Mouse (Mus musculus): ENCODE data around the gene Fuz. TPM values are rescaled to one million over a fixed set of nuclear protein-coding genes. Genes with fewer than 3 reads are reported as not detected.

Fuz gene
- polyA plus RNA-seq, 1 experiment from 2014 or later, result 11.9 TPM

GRCm38 (mm10) chr7:44942904-44943303 lies 47.0 kb downstream of the Fuz start, which contains the start of gene Tsks:
Tsks (plus strand) TSS chr7:44943204.
- ATAC-seq (replicated peaks; ENCODE audit: insufficient number of reproducible peaks, insufficient read depth, low FRiP score, low read depth), result no peak
- no peaks in the 10 kb centered on the region for H3K36me3 ChIP-seq
- 75% methylated on average over 6 of the region's 7 CpGs for whole genome bisulfite sequencing

GRCm38 (mm10) chr7:44949922-44950321 lies 54.0 kb downstream of the Fuz start:
- Histone ChIP-seq H3K4me1 (replicated peaks) (peaks cover 18% of the 10 kb centered on the region), H3K36me3 (no peaks in the 10 kb centered on the region), H3K4me2 (no peak overlapping the region), H3K9ac (no peak overlapping the region), H3K27me3 (peaks cover 39% of the 10 kb centered on the region), H3K27ac (no peak overlapping the region), H3K4me3 (no peak overlapping the region), H3K9me3 (replicated peaks) (no peaks in the 10 kb centered on the region)
- no peak for ATAC-seq (replicated peaks; ENCODE audit: insufficient number of reproducible peaks, insufficient read depth, low FRiP score, low read depth)
- WGBS, result 66% methylated on average over 6 of the region's 6 CpGs

More at GRCm38 (mm10) chr7:44942904-44943303, 47.0 kb downstream of the Fuz start, which contains the start of gene Tsks:
- no peak within 1 kb of the TSS for H3K4me2 ChIP-seq
- no peak within 1 kb of the TSS for H3K4me3 ChIP-seq
- 0 out of 2 replicates have a peak, but pooled peaks cover 6% of the 10 kb centered on the region for H3K27me3 ChIP-seq
- no peaks in the 10 kb centered on the region for H3K9me3 ChIP-seq (replicated peaks)
- no peaks in the 10 kb centered on the region for H3K4me1 ChIP-seq (replicated peaks)
- no peak within 1 kb of the TSS for H3K27ac ChIP-seq
- H3K9ac ChIP-seq, result no peak within 1 kb of the TSS

GRCm38 (mm10) chr7:44951960-44952359 lies 56.1 kb downstream of the Fuz start:
- Histone ChIP-seq H3K4me3 (peak overlapping the region; percentile 58), H3K9me3 (replicated peaks) (no peaks in the 10 kb centered on the region), H3K27ac (peak overlapping the region; percentile 72), H3K9ac (peak overlapping the region; percentile 67), H3K4me1 (replicated peaks) (peaks cover 18% of the 10 kb centered on the region), H3K4me2 (peak overlapping the region; percentile 95), H3K36me3 (no peaks in the 10 kb centered on the region), H3K27me3 (peaks cover 39% of the 10 kb centered on the region)
- peak; percentile 72 for ATAC-seq (replicated peaks; ENCODE audit: insufficient number of reproducible peaks, insufficient read depth, low FRiP score, low read depth)
- WGBS, result under 1% methylated on average over 10 of the region's 10 CpGs

MicroRNA genes within 50 kb of the gene (microRNA counts, 519-probe panel; counts per million panel counts)
- microRNA mmu-miR-707, result not detected

Small RNA genes within 50 kb of the gene (microRNA-seq; reads per million reads assigned to microRNA genes)
- gene Mir707, result not detected

Other genes with a start within 250 kb of the Fuz start
- gene Myh14, start 225.2 kb upstream of the Fuz start, polyA plus RNA-seq (2015; fragmentation: Nextera tagmentation; extraction: Ambion mirVana), result 1.7 and 6.3 TPM in 2 replicates
- not detected in 2 replicates for gene Izumo2, start 187.3 kb upstream of the Fuz start, polyA plus RNA-seq (2015; fragmentation: Nextera tagmentation; extraction: Ambion mirVana)
- gene Vrk3, start 147.7 kb upstream of the Fuz start, polyA plus RNA-seq (2015; fragmentation: Nextera tagmentation; extraction: Ambion mirVana), result 32.7 and 34.0 TPM in 2 replicates
- gene Zfp473, start 145.0 kb upstream of the Fuz start, polyA plus RNA-seq (2015; fragmentation: Nextera tagmentation; extraction: Ambion mirVana), result 0.47 and 0.58 TPM in 2 replicates
- gene Nup62, start 80.0 kb upstream of the Fuz start, polyA plus RNA-seq (2015; fragmentation: Nextera tagmentation; extraction: Ambion mirVana), result 57.2 and 77.3 TPM in 2 replicates
- 1.1 and 3.2 TPM in 2 replicates for gene Il4i1, start 79.7 kb upstream of the Fuz start, polyA plus RNA-seq (2015; fragmentation: Nextera tagmentation; extraction: Ambion mirVana)
- gene Atf5, start 79.4 kb upstream of the Fuz start, polyA plus RNA-seq (2015; fragmentation: Nextera tagmentation; extraction: Ambion mirVana), result 2.5 TPM in 2 replicates
- gene Akt1s1, start 47.1 kb upstream of the Fuz start, polyA plus RNA-seq (2015; fragmentation: Nextera tagmentation; extraction: Ambion mirVana), result 91.7 and 97.8 TPM in 2 replicates
- 53.2 and 63.4 TPM in 2 replicates for gene Tbc1d17, start 47.0 kb upstream of the Fuz start, polyA plus RNA-seq (2015; fragmentation: Nextera tagmentation; extraction: Ambion mirVana)
- gene Pnkp, start 38.9 kb upstream of the Fuz start, polyA plus RNA-seq (2015; fragmentation: Nextera tagmentation; extraction: Ambion mirVana), result 22.4 and 28.7 TPM in 2 replicates
- 206 and 273 TPM in 2 replicates for gene Ptov1, start 26.3 kb upstream of the Fuz start, polyA plus RNA-seq (2015; fragmentation: Nextera tagmentation; extraction: Ambion mirVana)
- gene Med25, start 3.4 kb upstream of the Fuz start, polyA plus RNA-seq (2015; fragmentation: Nextera tagmentation; extraction: Ambion mirVana), result 72.9 and 93.9 TPM in 2 replicates
- 51.9 and 57.4 TPM in 2 replicates for gene Ap2a1, start 33.4 kb downstream of the Fuz start, polyA plus RNA-seq (2015; fragmentation: Nextera tagmentation; extraction: Ambion mirVana)
- 0.13 and 0.27 TPM in 2 replicates for gene Tsks, start 47.1 kb downstream of the Fuz start, polyA plus RNA-seq (2015; fragmentation: Nextera tagmentation; extraction: Ambion mirVana)
- gene Cpt1c, start 78.8 kb downstream of the Fuz start, polyA plus RNA-seq (2015; fragmentation: Nextera tagmentation; extraction: Ambion mirVana), result 9.0 and 12.2 TPM in 2 replicates
- gene Prmt1, start 90.5 kb downstream of the Fuz start, polyA plus RNA-seq (2015; fragmentation: Nextera tagmentation; extraction: Ambion mirVana), result 315 and 356 TPM in 2 replicates
- gene Irf3, start 101.6 kb downstream of the Fuz start, polyA plus RNA-seq (2015; fragmentation: Nextera tagmentation; extraction: Ambion mirVana), result 61.6 and 76.7 TPM in 2 replicates
- 34.5 and 35.4 TPM in 2 replicates for gene Bcl2l12, start 102.6 kb downstream of the Fuz start, polyA plus RNA-seq (2015; fragmentation: Nextera tagmentation; extraction: Ambion mirVana)
- 25.1 and 32.5 TPM in 2 replicates for gene Scaf1, start 120.3 kb downstream of the Fuz start, polyA plus RNA-seq (2015; fragmentation: Nextera tagmentation; extraction: Ambion mirVana)
- gene Rras, start 121.9 kb downstream of the Fuz start, polyA plus RNA-seq (2015; fragmentation: Nextera tagmentation; extraction: Ambion mirVana), result 76.4 and 80.8 TPM in 2 replicates
- gene Prr12, start 156.8 kb downstream of the Fuz start, polyA plus RNA-seq (2015; fragmentation: Nextera tagmentation; extraction: Ambion mirVana), result 5.0 and 7.6 TPM in 2 replicates
- 42.4 and 54.8 TPM in 2 replicates for gene Nosip, start 166.3 kb downstream of the Fuz start, polyA plus RNA-seq (2015; fragmentation: Nextera tagmentation; extraction: Ambion mirVana)
- 12.9 and 15.9 TPM in 2 replicates for gene Prrg2, start 166.6 kb downstream of the Fuz start, polyA plus RNA-seq (2015; fragmentation: Nextera tagmentation; extraction: Ambion mirVana)
- 223 and 285 TPM in 2 replicates for gene Rcn3, start 196.1 kb downstream of the Fuz start, polyA plus RNA-seq (2015; fragmentation: Nextera tagmentation; extraction: Ambion mirVana)
- gene Fcgrt, start 207.8 kb downstream of the Fuz start, polyA plus RNA-seq (2015; fragmentation: Nextera tagmentation; extraction: Ambion mirVana), result 52.5 and 62.7 TPM in 2 replicates
- gene Rps11, start 228.4 kb downstream of the Fuz start, polyA plus RNA-seq (2015; fragmentation: Nextera tagmentation; extraction: Ambion mirVana), result 794 and 808 TPM in 2 replicates
- gene Rpl13a, start 232.7 kb downstream of the Fuz start, polyA plus RNA-seq (2015; fragmentation: Nextera tagmentation; extraction: Ambion mirVana), result 697 and 762 TPM in 2 replicates
- gene Gm45713, start 240.2 kb downstream of the Fuz start, polyA plus RNA-seq (2015; fragmentation: Nextera tagmentation; extraction: Ambion mirVana), result 0.22 TPM in 1 of 2 replicates, not detected in the other
- gene Flt3l, start 240.4 kb downstream of the Fuz start, polyA plus RNA-seq (2015; fragmentation: Nextera tagmentation; extraction: Ambion mirVana), result 1.5 and 2.2 TPM in 2 replicates